Mouse (Mus musculus) cerebellum, postnatal 36 days (tissue): Measurements from ENCODE around the gene Esp23.
"Not testable (repeated sequence)": the region's sequence is repeated elsewhere in the genome, so short reads cannot be mapped to it uniquely, and the experiment has no call there.

Experiments
- DNase-seq, 2 experiments: peaks; one replicate each; pipeline ENCODE4 v3.0.0; 2021 to 2022; ENCODE audit warnings: mixed read lengths in 2 of 2

The Esp23 gene

GRCm38 (mm10) chr17:39076937-39077336 is at the start of gene Esp23:
TSS of gene Esp23 (minus strand) at chr17:39077037.
- no peak for DNase-seq

- not testable (repeated sequence) for DNase-seq
These were observed 30.3 kb upstream of the Esp23 start for GRCm38 (mm10) chr17:39107126-39107525.

DNA sequence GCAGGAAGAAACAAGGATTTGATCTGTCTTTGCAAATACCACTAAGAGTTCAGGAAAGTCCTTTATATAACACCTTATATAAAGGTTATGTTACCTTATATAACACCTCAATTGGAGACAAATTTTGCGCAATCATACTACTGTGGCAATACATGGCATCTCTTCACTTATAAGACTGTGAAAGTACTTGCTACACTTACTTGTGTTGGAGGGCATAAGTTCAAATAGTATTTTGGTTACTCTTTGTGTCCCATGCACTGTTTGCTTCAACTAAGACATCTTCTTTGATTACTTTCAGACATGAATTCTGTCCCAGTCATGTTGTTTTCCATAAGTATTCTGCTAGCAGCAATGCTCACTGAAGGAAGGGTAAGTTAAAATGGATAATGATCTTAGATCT is 18.2 kb upstream of the Esp23 start, which contains the start of gene Esp22:
Esp22 (plus strand) TSS at position 301 of the 400 bp plus-strand sequence.
- DNase-seq: no peak

DNA sequence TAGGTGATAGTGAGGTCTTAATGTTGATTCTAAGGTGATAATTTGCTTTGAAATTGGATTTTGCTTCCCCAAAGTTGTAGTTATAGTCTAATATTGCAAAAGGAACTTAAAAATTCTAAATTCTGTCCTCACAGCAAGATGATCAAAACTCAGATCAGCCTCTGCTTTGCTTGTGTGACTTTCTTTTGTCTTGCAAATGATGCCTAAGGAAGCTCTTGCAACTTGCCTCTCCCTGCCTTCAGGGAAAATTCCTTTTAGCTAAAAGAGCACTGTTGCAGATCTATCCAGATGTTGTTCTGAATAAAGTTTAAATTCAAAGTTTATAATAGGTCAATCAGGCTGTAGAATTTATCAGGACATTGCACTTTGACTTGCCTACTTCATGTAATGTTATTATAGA is 13.2 kb downstream of the Esp23 start:
- DNase-seq: no peak

- DNase-seq: no peak
These were observed 33.6 kb downstream of the Esp23 start, which contains the start of gene Gm21903 for GRCm38 (mm10) chr17:39043241-39043640. TSS of gene Gm21903 (minus strand) at chr17:39043341.

- DNase-seq: not testable (repeated sequence)
These were observed 40.4 kb downstream of the Esp23 start, which contains the start of gene Esp24 for GRCm38 (mm10) chr17:39036395-39036794. TSS of gene Esp24 (plus strand) at chr17:39036695.
